Comparison of ENCODE assay signal across 18 mouse cellular contexts in genomic region chr1:89827051-89827450, GRCm38 (mm10).
"Had no signal": no experiment of that assay in that cellular context is flagged by ENCODE, and none has a peak within 500 bp of the region (broad histone marks: within the 10 kb centered on the region; RNA-seq: fewer than 3 reads in every experiment).

No protein-coding gene starts in this region.

- DNase-seq: left cerebral cortex, postnatal 4 days; liver, postnatal 0 days; lung, embryonic 14.5 days; retina, postnatal 1 day; thymus, adult 18-20 months; thymus, postnatal 36 days had no signal

- H3K9ac ChIP-seq: limb, embryonic 13.5 days; liver, embryonic 14.5 days; liver, postnatal 0 days; lung, embryonic 14.5 days; midbrain, embryonic 13.5 days; neural tube, embryonic 13.5 days had no signal

- H3K4me2 ChIP-seq: limb, embryonic 13.5 days; liver, embryonic 11.5 days; lung, embryonic 14.5 days; midbrain, embryonic 13.5 days; neural tube, embryonic 13.5 days had no signal

- H3K36me3 ChIP-seq: limb, embryonic 13.5 days; midbrain, embryonic 13.5 days had no signal

- H3K9me3 ChIP-seq: limb, embryonic 13.5 days; midbrain, embryonic 13.5 days; neural tube, embryonic 13.5 days had no signal

- H3K4me3 ChIP-seq: limb, embryonic 13.5 days; midbrain, embryonic 13.5 days; myocyte; neural tube, embryonic 13.5 days had no signal

- H3K27me3 ChIP-seq: midbrain, embryonic 13.5 days had no signal

- ATAC-seq: hindbrain, postnatal 0 days; inflammation-experienced regulatory T-cells, adult 6 months; intestine, embryonic 16.5 days; liver, postnatal 0 days; lung, postnatal 0 days; midbrain, embryonic 13.5 days; midbrain, embryonic 16.5 days had no signal

- H3K27ac ChIP-seq: hindbrain, postnatal 0 days; limb, embryonic 13.5 days; liver, embryonic 14.5 days; macrophage; midbrain, embryonic 13.5 days; neural tube, embryonic 13.5 days had no signal
